Mouse (Mus musculus) kidney, adult 2 months (tissue): Measurements from ENCODE around the gene Cdkl5.

ENCODE experiments used
- CTCF ChIP-seq: fragments of 200-500 bp; conservative IDR thresholded peaks from 2 replicates; pipeline ENCODE4 v1.5.1; 2011; ENCODE audit warnings: low read depth, mild to moderate bottlenecking, control low read depth, low read length, moderate library complexity, mixed read lengths; ENCODE audit not compliant: insufficient read depth, insufficient read length
- POLR2A ChIP-seq: fragments of 200-500 bp; IDR thresholded peaks from one replicate; pipeline ENCODE4 v1.6.1; 2011; ENCODE audit warnings: low read depth, low read length, control low read depth

GRCm38 (mm10) chrX:160971991-160972545 is 22.4 kb downstream of the Cdkl5 start:
- no peak for TF ChIP-seq CTCF
- TF ChIP-seq POLR2A = no peak
